Mouse (Mus musculus): ENCODE results near the gene Ssx2ip. TPM values are rescaled to one million over a fixed set of nuclear protein-coding genes. Genes with fewer than 3 reads are reported as not detected.

Ssx2ip gene
- polyA plus RNA-seq, 1 experiment from 2014 or later, result 30.5 TPM

- no peak overlapping the region for H3K27ac ChIP-seq (replicated peaks)
- no peak for DNase-seq (ENCODE audit: low spot score)
Measured at GRCm38 (mm10) chr3:146443380-146443779, 38.9 kb downstream of the Ssx2ip start.

DNA sequence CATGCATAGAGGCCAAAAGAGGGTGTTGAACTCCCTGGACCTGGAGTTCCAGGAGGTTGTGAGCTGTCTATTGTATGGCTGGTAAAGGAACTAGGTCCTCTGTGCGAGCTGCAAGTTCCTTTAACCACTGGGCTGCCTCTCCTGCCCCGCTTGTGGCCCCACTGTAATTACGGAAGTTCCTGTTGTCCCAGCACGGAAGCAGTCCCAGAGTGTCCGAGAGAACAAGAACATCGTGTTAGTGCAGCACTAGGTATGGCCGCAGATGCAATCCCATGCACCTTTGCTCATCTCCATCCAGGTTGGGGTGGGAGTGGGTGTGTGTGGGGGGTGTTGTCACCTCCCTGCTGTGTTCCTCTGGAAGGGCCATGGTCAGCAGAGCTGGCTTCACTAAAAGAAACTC is 40.4 kb downstream of the Ssx2ip start:
- no peak for DNase-seq (ENCODE audit: low spot score)
- no peak overlapping the region for H3K27ac ChIP-seq (replicated peaks)
- no peaks in the 10 kb centered on the region for H3K9me3 ChIP-seq
- peaks cover 35% of the 10 kb centered on the region for H3K36me3 ChIP-seq (replicated peaks)
- no peaks in the 10 kb centered on the region for H3K27me3 ChIP-seq (replicated peaks; ENCODE audit: low read depth, poor library complexity, severe bottlenecking)
- WGBS, result 85% methylated on average over 7 of the region's 7 CpGs
- H3K4me3 ChIP-seq, result no peak overlapping the region
- H3K4me1 ChIP-seq, result peaks cover 2% of the 10 kb centered on the region

More at GRCm38 (mm10) chr3:146443380-146443779, 38.9 kb downstream of the Ssx2ip start:
- H3K27me3 ChIP-seq (replicated peaks; ENCODE audit: low read depth, poor library complexity, severe bottlenecking), result no peaks in the 10 kb centered on the region
- WGBS, result 94% methylated on average over 7 of the region's 7 CpGs
- H3K36me3 ChIP-seq (replicated peaks), result peaks cover 44% of the 10 kb centered on the region
- H3K9me3 ChIP-seq, result no peaks in the 10 kb centered on the region
- no peak overlapping the region for H3K4me3 ChIP-seq
- no peaks in the 10 kb centered on the region for H3K4me1 ChIP-seq

GRCm38 (mm10) chr3:146447156-146447555 is 42.7 kb downstream of the Ssx2ip start:
- no peak overlapping the region for H3K27ac ChIP-seq (replicated peaks)
- 92% methylated on average over 5 of the region's 5 CpGs for WGBS

GRCm38 (mm10) chr3:146447598-146447997 is 43.2 kb downstream of the Ssx2ip start:
- 89% methylated on average over 3 of the region's 3 CpGs for WGBS
- no peaks in the 10 kb centered on the region for H3K9me3 ChIP-seq
- DNase-seq (ENCODE audit: low spot score), result no peak

More at GRCm38 (mm10) chr3:146447156-146447555, 42.7 kb downstream of the Ssx2ip start:
- DNase-seq (ENCODE audit: low spot score), result no peak
- Histone ChIP-seq H3K4me3 (no peak overlapping the region), H3K36me3 (replicated peaks) (peaks cover 20% of the 10 kb centered on the region), H3K9me3 (no peaks in the 10 kb centered on the region), H3K27me3 (replicated peaks; ENCODE audit: low read depth, poor library complexity, severe bottlenecking) (no peaks in the 10 kb centered on the region), H3K4me1 (peaks cover 17% of the 10 kb centered on the region)

GRCm38 (mm10) chr3:146448372-146448771 is 43.9 kb downstream of the Ssx2ip start:
- Histone ChIP-seq H3K4me1 (peaks cover 17% of the 10 kb centered on the region), H3K4me3 (no peak overlapping the region), H3K36me3 (replicated peaks) (peaks cover 19% of the 10 kb centered on the region), H3K9me3 (no peaks in the 10 kb centered on the region), H3K27ac (replicated peaks) (no peak overlapping the region), H3K27me3 (replicated peaks; ENCODE audit: low read depth, poor library complexity, severe bottlenecking) (no peaks in the 10 kb centered on the region)
- 90% methylated on average over 10 of the region's 10 CpGs for WGBS
- DNase-seq (ENCODE audit: low spot score), result no peak

More at GRCm38 (mm10) chr3:146447598-146447997, 43.2 kb downstream of the Ssx2ip start:
- Histone ChIP-seq H3K4me3 (no peak overlapping the region), H3K4me1 (peaks cover 17% of the 10 kb centered on the region), H3K36me3 (replicated peaks) (peaks cover 20% of the 10 kb centered on the region), H3K27me3 (replicated peaks; ENCODE audit: low read depth, poor library complexity, severe bottlenecking) (no peaks in the 10 kb centered on the region), H3K27ac (replicated peaks) (no peak overlapping the region)

- Histone ChIP-seq H3K27me3 (replicated peaks; ENCODE audit: low read depth, poor library complexity, severe bottlenecking) (no peaks in the 10 kb centered on the region), H3K4me3 (no peak overlapping the region), H3K9me3 (no peaks in the 10 kb centered on the region), H3K27ac (replicated peaks) (no peak overlapping the region), H3K36me3 (replicated peaks) (peaks cover 14% of the 10 kb centered on the region), H3K4me1 (peaks cover 17% of the 10 kb centered on the region)
- WGBS, result 79% methylated on average over 6 of the region's 6 CpGs
- DNase-seq (ENCODE audit: low spot score), result no peak
Measured at GRCm38 (mm10) chr3:146448969-146449368, 44.5 kb downstream of the Ssx2ip start.

- 56% methylated on average over 9 of the region's 9 CpGs for WGBS
- no peak for DNase-seq (ENCODE audit: low spot score)
- Histone ChIP-seq H3K27ac (replicated peaks) (peak within 1 kb of the TSS; percentile 91), H3K4me1 (peaks cover 17% of the 10 kb centered on the region), H3K9me3 (no peaks in the 10 kb centered on the region), H3K36me3 (replicated peaks) (peaks cover 12% of the 10 kb centered on the region), H3K27me3 (replicated peaks; ENCODE audit: low read depth, poor library complexity, severe bottlenecking) (no peaks in the 10 kb centered on the region), H3K4me3 (peak within 1 kb of the TSS; percentile 68)
Measured at GRCm38 (mm10) chr3:146449745-146450250, 45.4 kb downstream of the Ssx2ip start, which contains the start of gene Ctbs. TSS of gene Ctbs (plus strand) at chr3:146449795.

GRCm38 (mm10) chr3:146450371-146450841 is 46.0 kb downstream of the Ssx2ip start:
- WGBS, result under 1% methylated on average over 29 of the region's 29 CpGs
- peaks cover 17% of the 10 kb centered on the region for H3K4me1 ChIP-seq

DNA sequence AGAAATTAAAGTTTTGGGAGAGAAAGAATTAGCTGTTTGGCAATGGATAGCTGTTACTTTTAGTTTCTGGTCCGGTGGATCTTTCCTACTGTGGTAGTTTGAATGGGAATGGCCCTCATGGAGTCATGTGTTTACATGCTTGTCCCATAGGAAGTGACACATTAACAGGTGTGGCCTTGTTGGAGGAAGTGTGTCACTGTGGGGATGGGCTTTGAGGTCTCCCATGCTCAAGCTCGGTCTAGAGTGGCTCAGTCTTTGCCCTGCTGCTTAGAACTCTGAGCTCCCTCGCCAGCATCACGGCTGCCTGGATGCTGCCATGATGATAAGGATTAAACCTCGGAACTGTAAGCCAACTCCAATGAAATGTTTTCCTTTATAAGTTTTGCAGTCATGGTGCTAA is 46.9 kb downstream of the Ssx2ip start:
- DNase-seq (ENCODE audit: low spot score), result no peak
- Histone ChIP-seq H3K27ac (replicated peaks) (no peak overlapping the region), H3K4me1 (peaks cover 17% of the 10 kb centered on the region), H3K36me3 (replicated peaks) (no peaks in the 10 kb centered on the region), H3K4me3 (no peak overlapping the region), H3K9me3 (no peaks in the 10 kb centered on the region), H3K27me3 (replicated peaks; ENCODE audit: low read depth, poor library complexity, severe bottlenecking) (no peaks in the 10 kb centered on the region)
- 89% methylated on average over 5 of the region's 5 CpGs for WGBS

More at GRCm38 (mm10) chr3:146450371-146450841, 46.0 kb downstream of the Ssx2ip start:
- Histone ChIP-seq H3K9me3 (no peaks in the 10 kb centered on the region), H3K27me3 (replicated peaks; ENCODE audit: low read depth, poor library complexity, severe bottlenecking) (no peaks in the 10 kb centered on the region), H3K27ac (replicated peaks) (peak overlapping the region; percentile 91), H3K36me3 (replicated peaks) (peaks cover 7% of the 10 kb centered on the region), H3K4me3 (peak overlapping the region; percentile 68)
- peak; percentile 95 for DNase-seq (ENCODE audit: low spot score)

DNA sequence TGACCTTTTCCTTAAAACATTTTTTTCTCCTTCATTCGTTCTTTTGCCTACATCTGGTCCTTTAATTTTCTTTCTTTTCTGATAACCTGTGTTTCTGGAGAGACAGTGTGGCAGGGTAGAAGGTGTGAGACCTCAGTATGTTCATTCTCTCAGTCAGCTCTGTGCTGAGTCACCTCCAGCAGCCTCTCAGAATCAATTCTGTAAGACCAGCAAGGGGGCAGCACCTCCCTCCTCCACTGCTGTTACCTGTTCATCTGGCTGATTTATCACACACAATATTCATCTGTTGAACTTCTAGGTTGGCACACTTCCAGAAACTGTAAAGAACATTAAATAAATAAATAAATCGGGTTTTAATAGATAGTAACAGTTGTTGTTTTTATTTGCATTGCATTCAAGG is 58.5 kb downstream of the Ssx2ip start:
- DNase-seq (ENCODE audit: low spot score), result no peak
- H3K27me3 ChIP-seq (replicated peaks; ENCODE audit: low read depth, poor library complexity, severe bottlenecking), result no peaks in the 10 kb centered on the region
- 61% methylated on average over 2 of the region's 2 CpGs for WGBS

DNA sequence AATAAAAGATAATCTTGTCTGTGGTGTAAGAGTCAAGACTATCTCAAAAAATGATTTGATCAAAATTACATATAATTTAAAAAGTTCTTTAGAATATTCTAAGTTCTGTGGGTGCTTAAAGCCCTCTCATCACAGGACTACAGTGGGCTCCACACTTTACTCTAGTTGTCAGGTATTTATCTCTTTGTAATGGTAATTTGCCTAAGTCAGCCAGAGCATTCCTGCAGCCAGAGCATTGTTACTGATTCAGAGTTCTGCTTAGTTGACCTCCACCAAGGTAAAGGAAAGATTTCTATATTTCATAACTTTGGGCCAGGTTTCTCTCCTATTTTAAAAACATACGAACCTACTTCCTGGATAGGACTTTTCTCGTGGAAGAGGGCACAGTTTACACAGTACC is 64.8 kb downstream of the Ssx2ip start:
- no peaks in the 10 kb centered on the region for H3K36me3 ChIP-seq (replicated peaks)
- no peak overlapping the region for H3K4me3 ChIP-seq
- 87% methylated on average over 2 of the region's 2 CpGs for WGBS
- no peaks in the 10 kb centered on the region for H3K27me3 ChIP-seq (replicated peaks; ENCODE audit: low read depth, poor library complexity, severe bottlenecking)
- no peak for DNase-seq (ENCODE audit: low spot score)
- no peak overlapping the region for H3K27ac ChIP-seq (replicated peaks)
- H3K9me3 ChIP-seq, result no peaks in the 10 kb centered on the region
- H3K4me1 ChIP-seq, result no peaks in the 10 kb centered on the region

More for the DNA sequence above, 58.5 kb downstream of the Ssx2ip start:
- no peaks in the 10 kb centered on the region for H3K36me3 ChIP-seq (replicated peaks)
- no peak overlapping the region for H3K27ac ChIP-seq (replicated peaks)
- H3K9me3 ChIP-seq, result no peaks in the 10 kb centered on the region
- H3K4me1 ChIP-seq, result no peaks in the 10 kb centered on the region
- H3K4me3 ChIP-seq, result no peak overlapping the region

DNA sequence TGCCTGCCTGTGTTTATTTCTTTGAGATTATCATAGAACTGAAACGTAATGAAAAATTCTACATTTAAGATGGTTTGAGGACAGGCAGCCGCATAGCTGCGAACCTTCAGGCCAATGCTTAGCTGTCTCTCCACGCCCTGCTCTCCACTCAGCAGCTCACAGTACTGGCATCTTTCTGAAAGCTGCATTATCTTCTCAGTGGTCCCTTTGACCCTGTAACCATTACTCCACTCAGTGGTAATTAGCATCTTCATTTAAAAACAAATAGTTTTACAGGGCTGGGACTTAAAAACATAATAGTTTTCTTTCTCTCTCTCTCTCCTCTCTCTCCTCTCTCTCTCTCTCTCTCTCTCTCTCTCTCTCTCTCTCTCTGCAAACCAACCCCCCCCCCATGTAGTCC is 68.2 kb downstream of the Ssx2ip start:
- 68% methylated on average over 4 of the region's 4 CpGs for WGBS
- Histone ChIP-seq H3K27ac (replicated peaks) (no peak overlapping the region), H3K27me3 (replicated peaks; ENCODE audit: low read depth, poor library complexity, severe bottlenecking) (no peaks in the 10 kb centered on the region), H3K4me3 (no peak overlapping the region), H3K36me3 (replicated peaks) (no peaks in the 10 kb centered on the region), H3K4me1 (no peaks in the 10 kb centered on the region), H3K9me3 (no peaks in the 10 kb centered on the region)
- no peak for DNase-seq (ENCODE audit: low spot score)

DNA sequence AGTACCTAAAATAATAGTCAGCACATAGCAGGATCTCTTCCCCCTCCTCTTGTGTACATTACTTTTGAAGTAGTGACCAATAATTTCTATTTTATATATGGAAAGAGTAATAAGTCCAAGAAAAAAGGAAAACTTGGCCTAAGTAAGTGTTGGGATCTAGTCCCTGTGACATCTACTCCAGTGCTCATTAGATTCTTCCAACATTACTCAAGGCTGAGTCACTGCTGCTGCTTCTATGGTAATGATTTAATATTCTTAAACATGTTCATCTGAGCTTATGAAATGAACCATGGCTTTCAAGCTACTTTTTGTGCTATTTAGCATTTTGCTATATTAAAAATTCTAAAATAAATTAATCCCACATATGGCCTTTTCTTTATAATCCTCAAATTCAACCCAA is 69.3 kb downstream of the Ssx2ip start:
- Histone ChIP-seq H3K9me3 (no peaks in the 10 kb centered on the region), H3K4me1 (no peaks in the 10 kb centered on the region), H3K27me3 (replicated peaks; ENCODE audit: low read depth, poor library complexity, severe bottlenecking) (no peaks in the 10 kb centered on the region), H3K27ac (replicated peaks) (no peak overlapping the region), H3K36me3 (replicated peaks) (no peaks in the 10 kb centered on the region), H3K4me3 (no peak overlapping the region)
- DNase-seq (ENCODE audit: low spot score), result no peak
